Mouse (Mus musculus) hindbrain, embryonic 14.5 days (tissue): Measurements from ENCODE around the gene Pgpep1l. TPM values are rescaled to one million over a fixed set of nuclear protein-coding genes. Genes with fewer than 3 reads are reported as not detected.

ENCODE experiments used
- ATAC-seq: fragments of 200-750 bp; cut with Nextera tagmentation; 2 replicates; pipeline ENCODE4 v1.8.0; 2017; ENCODE audit warnings: moderate number of reproducible peaks, mild to moderate bottlenecking, moderate TSS enrichment, moderate library complexity; ENCODE audit not compliant: low FRiP score
- DNase-seq: peaks from one replicate; pipeline ENCODE4 v3.0.0-alpha.2; 2015; ENCODE audit warnings: low spot score
- H3K27ac ChIP-seq: fragments of 300-500 bp; sonication (generic); 2 replicates; pipeline ENCODE4 v1.5.1; 2014; ENCODE audit warnings: mild to moderate bottlenecking, moderate library complexity
- H3K27me3 ChIP-seq: fragments of 300-500 bp; sonication (generic); 2 replicates; pipeline ENCODE4 v1.6.1; 2014; ENCODE audit warnings: mild to moderate bottlenecking, low read length, mixed read lengths; ENCODE audit not compliant: control insufficient read depth, insufficient read depth
- H3K36me3 ChIP-seq: fragments of 300-500 bp; sonication (generic); replicated peaks from 2 replicates; pipeline ENCODE4 v1.6.1; 2014; ENCODE audit not compliant: control insufficient read depth, insufficient read depth
- H3K4me1 ChIP-seq: fragments of 300-500 bp; sonication (generic); replicated peaks from 2 replicates; pipeline ENCODE4 v1.6.1; 2014; ENCODE audit warnings: antibody characterized with exemption, low read length, mixed read lengths; ENCODE audit not compliant: control insufficient read depth, insufficient read depth
- H3K4me2 ChIP-seq: fragments of 300-500 bp; sonication (generic); replicated peaks from 2 replicates; pipeline ENCODE4 v1.6.1; 2014; ENCODE audit warnings: mild to moderate bottlenecking, moderate library complexity
- H3K4me3 ChIP-seq: fragments of 300-500 bp; sonication (generic); replicated peaks from 2 replicates; pipeline ENCODE4 v1.5.1; 2014; ENCODE audit warnings: mild to moderate bottlenecking, low read length
- H3K9ac ChIP-seq: fragments of 300-500 bp; sonication (generic); 2 replicates; pipeline ENCODE4 v1.6.1; 2014
- H3K9me3 ChIP-seq: fragments of 300-500 bp; sonication (generic); 2 replicates; pipeline ENCODE4 v1.6.1; 2016; ENCODE audit warnings: low read length; ENCODE audit not compliant: control insufficient read depth
- WGBS: fragments of 180-500 bp; shearing (Covaris S2); extraction: QIAGEN DNeasy Blood & Tissue Kit; methylation state at CpG from one replicate; pipeline ENCODE4 v1.1.7; 2014; 5-methylcytosine and 5-hydroxymethylcytosine counted together
- polyA plus RNA-seq: library from polyadenylated mRNA; unstranded; fragments of >200 nt; fragmentation: Nextera tagmentation; extraction: Ambion mirVana; gene quantifications from 2 replicates; pipeline ENCODE4 v1.2.1, GENCODE M21; 2014

Gene Pgpep1l
- polyA plus RNA-seq, 1 experiment from 2014 or later = 0.21 TPM

DNA sequence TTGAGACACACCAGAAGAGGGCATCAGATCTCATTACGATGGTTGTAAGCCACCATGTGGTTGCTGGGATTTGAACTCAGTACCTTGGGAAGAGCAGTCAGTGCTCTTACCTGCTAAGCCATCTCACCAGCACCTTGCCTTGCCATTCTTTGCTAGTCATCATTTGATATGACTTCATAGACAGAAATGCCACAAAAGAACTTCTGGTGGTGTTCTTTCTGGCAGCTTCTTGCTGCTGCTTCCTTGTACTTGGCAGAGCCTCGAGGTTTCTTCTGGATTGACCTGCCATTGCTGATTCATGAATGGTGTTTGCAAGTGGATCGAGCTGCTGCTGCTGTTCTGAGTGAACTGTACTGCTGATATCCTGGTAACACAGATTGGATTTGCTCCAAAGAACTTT, 13.1 kb downstream of the Pgpep1l start:
- no peak overlapping the region for H3K27ac ChIP-seq
- no peak for DNase-seq
- no peaks in the 10 kb centered on the region for H3K27me3 ChIP-seq
- no peak for ATAC-seq
- H3K4me1 ChIP-seq = no peaks in the 10 kb centered on the region
- H3K9ac ChIP-seq = no peak overlapping the region
- no peak overlapping the region for H3K4me3 ChIP-seq
- no peaks in the 10 kb centered on the region for H3K36me3 ChIP-seq
- no peak overlapping the region for H3K4me2 ChIP-seq
- no peaks in the 10 kb centered on the region; the same call in 1 of the 2 replicates for H3K9me3 ChIP-seq
- 90% methylated on average over 3 of the region's 3 CpGs for WGBS

DNA sequence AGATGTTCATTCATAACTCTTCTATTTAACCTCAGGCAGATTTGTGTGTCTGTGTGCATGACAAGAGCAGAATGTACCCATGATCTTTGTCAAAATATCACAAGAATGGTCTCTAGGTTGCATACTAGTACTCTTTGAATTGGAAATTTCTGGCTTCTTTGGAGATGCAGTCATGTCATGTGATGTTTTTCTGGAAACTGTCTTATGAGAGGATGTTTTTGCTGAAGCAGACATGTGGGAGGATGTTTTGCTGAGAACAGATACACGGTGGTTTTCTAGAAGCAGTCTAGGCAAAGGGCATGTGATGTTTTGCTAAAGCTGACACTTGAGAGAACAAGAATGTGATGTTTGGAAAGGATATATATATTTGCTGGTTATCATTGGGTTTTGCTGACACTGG, 13.6 kb downstream of the Pgpep1l start:
- Histone ChIP-seq H3K9me3 (no peaks in the 10 kb centered on the region; the same call in 1 of the 2 replicates), H3K27ac (no peak overlapping the region), H3K27me3 (no peaks in the 10 kb centered on the region), H3K4me3 (no peak overlapping the region), H3K4me2 (no peak overlapping the region), H3K36me3 (no peaks in the 10 kb centered on the region), H3K4me1 (no peaks in the 10 kb centered on the region), H3K9ac (no peak overlapping the region)
- WGBS = 81% methylated on average over 1 of the region's 1 CpGs
- ATAC-seq = no peak
- DNase-seq = no peak

DNA sequence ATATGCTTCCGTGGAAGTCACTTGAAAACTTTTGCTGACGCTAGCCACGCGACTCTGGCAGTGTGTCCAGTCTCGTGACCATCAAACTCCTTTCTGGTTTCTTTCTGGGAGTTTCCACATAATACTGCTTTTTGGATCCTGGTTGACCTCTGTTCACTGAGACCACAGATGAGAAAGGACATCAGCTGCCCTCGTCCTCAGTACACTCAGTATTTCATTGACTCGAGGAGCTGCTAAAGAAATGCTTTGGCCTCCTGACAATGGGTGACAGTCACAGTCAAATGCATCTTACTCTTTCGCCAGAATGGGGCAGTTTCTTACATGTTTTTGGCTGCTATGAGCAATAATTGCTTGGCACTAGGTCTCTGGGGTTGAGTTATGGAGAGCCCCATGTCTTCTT, 17.8 kb downstream of the Pgpep1l start:
- H3K4me2 ChIP-seq = no peak overlapping the region
- no peaks in the 10 kb centered on the region; the same call in 1 of the 2 replicates for H3K9me3 ChIP-seq
- no peaks in the 10 kb centered on the region for H3K36me3 ChIP-seq
- no peak overlapping the region for H3K4me3 ChIP-seq
- H3K9ac ChIP-seq = no peak overlapping the region
- WGBS = 77% methylated on average over 8 of the region's 8 CpGs
- H3K4me1 ChIP-seq = no peaks in the 10 kb centered on the region
- no peak for ATAC-seq
- no peak overlapping the region for H3K27ac ChIP-seq
- DNase-seq = no peak
- H3K27me3 ChIP-seq = no peaks in the 10 kb centered on the region

DNA sequence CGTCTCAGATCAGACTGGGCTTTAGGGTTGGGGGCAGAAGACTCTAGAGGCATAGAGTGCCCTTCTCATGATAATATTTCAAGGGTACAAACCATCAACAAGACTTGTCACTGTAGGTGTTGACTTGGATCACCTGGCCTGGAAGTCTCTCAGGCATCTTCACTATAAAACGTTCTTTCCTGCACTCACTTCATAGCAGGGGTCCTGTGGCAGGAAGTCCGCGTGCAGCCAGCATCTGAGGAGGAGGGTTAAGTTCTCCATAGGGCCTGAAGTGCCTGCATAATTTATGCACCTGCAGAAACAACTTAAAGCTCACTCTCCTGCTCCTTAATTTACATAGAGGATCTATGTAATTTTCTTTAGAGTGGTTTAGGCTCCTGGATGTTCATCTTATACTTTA, 18.4 kb downstream of the Pgpep1l start:
- DNase-seq (no peak), ATAC-seq (no peak)
- no peaks in the 10 kb centered on the region for H3K27me3 ChIP-seq
- no peak overlapping the region for H3K9ac ChIP-seq
- no peaks in the 10 kb centered on the region for H3K36me3 ChIP-seq
- no peaks in the 10 kb centered on the region for H3K4me1 ChIP-seq
- WGBS = 46% methylated on average over 4 of the region's 4 CpGs
- H3K4me2 ChIP-seq = no peak overlapping the region
- H3K27ac ChIP-seq = no peak overlapping the region
- no peak overlapping the region for H3K4me3 ChIP-seq
- no peaks in the 10 kb centered on the region; the same call in 1 of the 2 replicates for H3K9me3 ChIP-seq

DNA sequence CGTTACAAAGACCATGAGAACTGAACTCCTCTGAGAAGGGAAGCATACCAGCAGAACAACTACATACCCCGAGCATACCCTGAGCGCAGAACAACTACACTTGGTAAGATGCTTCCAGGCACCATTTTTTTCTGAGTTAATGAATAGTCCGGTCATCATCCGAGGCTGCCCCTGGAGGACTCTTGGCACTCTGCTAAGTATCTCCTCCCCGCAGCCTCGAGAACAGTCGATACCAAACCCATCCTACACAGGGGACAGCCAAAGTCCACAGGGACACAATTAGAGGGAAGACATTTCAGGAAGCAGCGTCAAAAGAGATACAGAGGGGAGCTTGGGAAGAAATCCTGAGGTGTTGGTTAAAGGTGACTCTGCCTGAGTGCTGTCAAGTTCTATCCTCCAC, 22.8 kb downstream of the Pgpep1l start:
- Histone ChIP-seq H3K27ac (no peak overlapping the region), H3K4me2 (no peak overlapping the region), H3K27me3 (no peaks in the 10 kb centered on the region), H3K9ac (no peak overlapping the region), H3K36me3 (no peaks in the 10 kb centered on the region), H3K9me3 (no peaks in the 10 kb centered on the region), H3K4me3 (no peak overlapping the region), H3K4me1 (no peaks in the 10 kb centered on the region)
- 80% methylated on average over 9 of the region's 9 CpGs for WGBS
- ATAC-seq (no peak), DNase-seq (no peak)

DNA sequence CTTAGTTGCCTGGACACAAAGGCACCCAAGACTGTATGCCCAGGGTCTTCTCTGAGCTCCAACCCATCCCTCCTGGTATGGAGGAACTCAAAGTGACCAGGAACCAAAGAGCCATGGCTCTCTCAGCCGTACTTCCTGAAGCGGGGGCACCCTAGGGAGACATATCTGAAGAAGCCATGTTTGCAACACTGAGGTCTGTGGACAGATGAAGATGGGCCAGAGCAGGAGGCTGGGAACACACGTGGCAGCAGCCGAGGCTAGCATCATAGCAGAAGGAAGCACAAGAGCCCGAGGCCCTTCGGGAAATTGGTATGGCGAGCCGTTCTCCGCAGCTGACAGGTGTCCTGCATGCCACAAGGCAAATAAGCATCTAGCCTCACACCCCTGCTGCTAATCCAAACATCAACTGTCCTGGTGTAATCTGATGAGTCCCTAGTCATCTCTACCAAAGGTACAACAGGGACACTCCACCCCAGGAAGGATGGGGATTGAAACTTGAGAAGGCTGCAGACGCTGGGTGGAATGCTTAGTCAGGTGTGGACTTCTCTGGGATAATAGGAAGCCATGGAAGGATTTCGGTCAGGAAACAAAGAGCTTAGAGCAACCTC, 24.7 kb downstream of the Pgpep1l start:
- ATAC-seq = no peak

DNA sequence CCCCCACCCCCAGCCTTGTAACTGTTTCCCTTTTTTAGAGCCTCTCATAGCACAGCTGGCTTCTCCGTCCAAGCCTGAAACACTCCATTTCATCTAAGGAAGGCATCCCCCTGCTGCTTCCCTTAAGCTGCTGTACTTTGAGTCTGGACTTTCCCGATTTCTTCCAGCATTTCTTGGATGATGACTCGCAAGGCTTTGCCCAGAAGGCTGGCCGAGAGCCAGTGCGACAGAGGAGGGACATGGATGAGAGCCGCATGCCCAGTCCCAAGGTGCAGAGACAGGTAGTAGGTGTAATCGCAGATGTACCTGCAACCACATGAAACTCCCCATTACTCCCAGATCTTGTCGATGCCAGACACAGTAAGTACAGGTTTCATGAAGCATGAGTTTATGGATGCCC, 27.2 kb downstream of the Pgpep1l start:
- Histone ChIP-seq H3K4me1 (no peaks in the 10 kb centered on the region), H3K4me2 (no peak overlapping the region), H3K36me3 (no peaks in the 10 kb centered on the region), H3K9ac (no peak overlapping the region), H3K4me3 (no peak overlapping the region), H3K9me3 (no peaks in the 10 kb centered on the region), H3K27me3 (no peaks in the 10 kb centered on the region), H3K27ac (no peak overlapping the region)
- ATAC-seq (no peak), DNase-seq (no peak)
- 87% methylated on average over 8 of the region's 8 CpGs for WGBS

More for the DNA sequence above, 24.7 kb downstream of the Pgpep1l start:
- Histone ChIP-seq H3K9me3 (no peaks in the 10 kb centered on the region), H3K4me3 (no peak overlapping the region), H3K4me2 (no peak overlapping the region), H3K27ac (no peak overlapping the region), H3K4me1 (no peaks in the 10 kb centered on the region), H3K9ac (no peak overlapping the region), H3K27me3 (no peaks in the 10 kb centered on the region), H3K36me3 (no peaks in the 10 kb centered on the region)
- 73% methylated on average over 11 of the region's 11 CpGs for WGBS
- no peak for DNase-seq

DNA sequence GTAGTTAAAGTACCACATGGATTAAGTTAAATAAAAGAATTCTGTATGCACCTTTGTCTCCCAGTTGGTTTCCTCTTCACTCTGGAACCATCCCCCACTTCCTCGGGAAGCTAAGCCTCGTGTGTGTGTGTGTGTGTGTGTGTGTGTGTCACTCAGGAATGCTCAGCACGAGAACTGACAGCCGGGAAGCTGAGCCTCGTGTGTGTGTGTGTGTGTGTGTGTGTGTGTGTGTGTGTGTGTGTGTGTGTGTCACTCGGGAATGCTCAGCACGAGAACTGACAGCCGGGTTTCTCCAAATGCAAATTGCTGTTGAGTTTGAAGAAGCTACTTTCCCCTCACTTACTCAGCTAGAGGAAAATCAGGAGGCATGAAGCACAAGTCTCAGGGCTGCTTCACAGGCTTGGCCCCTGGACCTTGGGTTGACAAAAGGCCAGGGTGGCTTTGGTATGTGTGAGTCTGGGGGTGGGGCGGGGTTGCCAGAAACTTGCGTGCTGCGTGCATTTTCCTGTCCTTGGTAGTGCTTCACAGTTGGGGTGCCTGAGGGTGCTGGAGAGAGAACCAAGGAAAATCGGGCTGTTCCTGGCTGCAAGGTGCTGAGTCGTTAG, 30.3 kb downstream of the Pgpep1l start:
- H3K4me2 ChIP-seq = no peak overlapping the region
- WGBS = 33% methylated on average over 13 of the region's 13 CpGs
- DNase-seq = peak; percentile 39

DNA sequence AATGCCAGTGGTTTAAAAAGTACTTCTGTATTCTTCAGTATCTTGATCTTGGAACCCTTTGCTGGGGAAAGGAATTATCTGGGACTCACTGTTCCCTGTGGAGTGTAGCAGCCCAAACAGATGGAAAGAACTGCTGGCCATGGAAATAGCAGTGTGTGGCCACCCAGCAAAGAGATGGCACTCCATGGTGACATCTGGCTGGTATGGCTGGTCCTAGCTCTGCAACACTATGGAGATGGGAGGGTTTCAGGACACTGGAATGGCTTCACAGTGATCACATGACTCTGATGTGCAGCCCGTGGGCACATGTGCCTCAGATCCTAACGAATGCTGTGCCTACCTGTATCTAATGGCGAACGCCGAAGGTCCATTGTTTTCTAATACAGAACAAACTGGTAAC, 31.5 kb downstream of the Pgpep1l start:
- Histone ChIP-seq H3K36me3 (peaks cover 25% of the 10 kb centered on the region), H3K9ac (no peak overlapping the region), H3K27ac (no peak overlapping the region), H3K27me3 (no peaks in the 10 kb centered on the region), H3K9me3 (no peaks in the 10 kb centered on the region), H3K4me2 (no peak overlapping the region), H3K4me3 (no peak overlapping the region), H3K4me1 (no peaks in the 10 kb centered on the region)
- DNase-seq (no peak), ATAC-seq (0 out of 2 replicates have a peak, but pooled peaks have one; percentile 28)
- 92% methylated on average over 5 of the region's 5 CpGs for WGBS

More for the DNA sequence above, 30.3 kb downstream of the Pgpep1l start:
- Histone ChIP-seq H3K9me3 (no peaks in the 10 kb centered on the region), H3K4me3 (no peak overlapping the region), H3K27me3 (no peaks in the 10 kb centered on the region), H3K4me1 (no peaks in the 10 kb centered on the region), H3K36me3 (peaks cover 20% of the 10 kb centered on the region), H3K9ac (no peak overlapping the region), H3K27ac (no peak overlapping the region)
- peak; percentile 18; the same call in 1 of the 2 replicates for ATAC-seq
